Mouse (Mus musculus): Measurements from ENCODE around the gene Ddx6. TPM values are rescaled to one million over a fixed set of nuclear protein-coding genes. Genes with fewer than 3 reads are reported as not detected.
"Not testable (repeated sequence)": the region's sequence is repeated elsewhere in the genome, so short reads cannot be mapped to it uniquely, and the experiment has no call there.

Gene Ddx6
- total RNA-seq, 1 experiment from 2014 or later = 122 TPM

GRCm38 (mm10) chr9:44593886-44594285 is 10.8 kb upstream of the Ddx6 start:
- no peak for DNase-seq

- no peak for DNase-seq
Observed at GRCm38 (mm10) chr9:44594901-44595536, 9.7 kb upstream of the Ddx6 start.

GRCm38 (mm10) chr9:44595537-44595930 is 9.2 kb upstream of the Ddx6 start:
- no peak for DNase-seq

GRCm38 (mm10) chr9:44597742-44598141 is 7.0 kb upstream of the Ddx6 start:
- no peak for DNase-seq

GRCm38 (mm10) chr9:44598899-44599495 is 5.7 kb upstream of the Ddx6 start:
- DNase-seq = peak; percentile 60

GRCm38 (mm10) chr9:44599616-44600015 is 5.1 kb upstream of the Ddx6 start:
- DNase-seq = peak; percentile 32

- DNase-seq = no peak
Observed at GRCm38 (mm10) chr9:44600801-44601200, 3.9 kb upstream of the Ddx6 start.

GRCm38 (mm10) chr9:44602766-44603165 is 1.9 kb upstream of the Ddx6 start:
- DNase-seq = no peak

- DNase-seq = peak; percentile 70
Observed at GRCm38 (mm10) chr9:44603454-44604289, 1.0 kb upstream of the Ddx6 start.

GRCm38 (mm10) chr9:44604290-44604778 is 358 bp upstream of the Ddx6 start:
- DNase-seq = peak; percentile 93

- no peak for DNase-seq
Observed at GRCm38 (mm10) chr9:44605616-44606165, 999 bp downstream of the Ddx6 start.

- no peak for DNase-seq
Observed at GRCm38 (mm10) chr9:44606646-44607045, 2.0 kb downstream of the Ddx6 start.

- DNase-seq = no peak
Observed at GRCm38 (mm10) chr9:44607306-44607705, 2.6 kb downstream of the Ddx6 start.

- DNase-seq = no peak
Observed at GRCm38 (mm10) chr9:44610371-44610770, 5.7 kb downstream of the Ddx6 start.

GRCm38 (mm10) chr9:44613081-44613480 is 8.4 kb downstream of the Ddx6 start:
- not testable (repeated sequence) for DNase-seq

- no peak for DNase-seq
Observed at GRCm38 (mm10) chr9:44621114-44621513, 16.4 kb downstream of the Ddx6 start.

GRCm38 (mm10) chr9:44624390-44624789 is 19.7 kb downstream of the Ddx6 start:
- no peak for DNase-seq

- no peak for DNase-seq
Observed at GRCm38 (mm10) chr9:44626268-44626667, 21.6 kb downstream of the Ddx6 start.

GRCm38 (mm10) chr9:44637551-44638169 is 33.0 kb downstream of the Ddx6 start:
- peak; percentile 53 for DNase-seq

- DNase-seq = peak; percentile 39
Observed at GRCm38 (mm10) chr9:44638726-44639125, 34.0 kb downstream of the Ddx6 start.

GRCm38 (mm10) chr9:44640028-44640427 is 35.3 kb downstream of the Ddx6 start:
- not testable (repeated sequence) for DNase-seq

GRCm38 (mm10) chr9:44640646-44641357 is 36.1 kb downstream of the Ddx6 start:
- DNase-seq = no peak

Data from adrenal gland, postnatal 14 days (tissue).